Mouse (Mus musculus): ENCODE data around the gene Nrxn3. TPM values are rescaled to one million over a fixed set of nuclear protein-coding genes. Genes with fewer than 3 reads are reported as not detected.

Nrxn3 gene
- polyA plus RNA-seq, 1 experiment from 2014 or later, result 42.5 TPM

- no peaks in the 10 kb centered on the region for H3K4me1 ChIP-seq
- no peak overlapping the region for H3K27ac ChIP-seq (replicated peaks)
- no peaks in the 10 kb centered on the region for H3K9me3 ChIP-seq
- WGBS, result 38% methylated on average over 8 of the region's 8 CpGs
- no peaks in the 10 kb centered on the region for H3K36me3 ChIP-seq
- no peak for ATAC-seq (ENCODE audit: low FRiP score, low read depth)
- no peak overlapping the region for H3K4me2 ChIP-seq (replicated peaks)
- H3K4me3 ChIP-seq, result no peak overlapping the region
- no peaks in the 10 kb centered on the region for H3K27me3 ChIP-seq
- no peak overlapping the region for H3K9ac ChIP-seq (replicated peaks)
Measured at GRCm38 (mm10) chr12:89719194-89720080, 996.8 kb downstream of the Nrxn3 start.

- WGBS, result 82% methylated on average over 3 of the region's 3 CpGs
- no peak for ATAC-seq (ENCODE audit: low FRiP score, low read depth)
- Histone ChIP-seq H3K27ac (replicated peaks) (no peak overlapping the region), H3K4me2 (replicated peaks) (no peak overlapping the region), H3K4me1 (no peaks in the 10 kb centered on the region), H3K9me3 (no peaks in the 10 kb centered on the region), H3K36me3 (no peaks in the 10 kb centered on the region), H3K9ac (replicated peaks) (no peak overlapping the region), H3K27me3 (no peaks in the 10 kb centered on the region), H3K4me3 (no peak overlapping the region)
Measured at GRCm38 (mm10) chr12:89720945-89721344, 998.3 kb downstream of the Nrxn3 start.

- 91% methylated on average over 14 of the region's 14 CpGs for WGBS
- Histone ChIP-seq H3K27ac (replicated peaks) (no peak overlapping the region), H3K9ac (replicated peaks) (no peak overlapping the region), H3K27me3 (no peaks in the 10 kb centered on the region), H3K4me1 (no peaks in the 10 kb centered on the region), H3K36me3 (no peaks in the 10 kb centered on the region), H3K9me3 (no peaks in the 10 kb centered on the region), H3K4me2 (replicated peaks) (no peak overlapping the region), H3K4me3 (no peak overlapping the region)
- ATAC-seq (ENCODE audit: low FRiP score, low read depth), result no peak
Measured at GRCm38 (mm10) chr12:89722462-89722861, 999.8 kb downstream of the Nrxn3 start.

- no peaks in the 10 kb centered on the region for H3K36me3 ChIP-seq
- 47% methylated on average over 3 of the region's 3 CpGs for WGBS
- no peaks in the 10 kb centered on the region for H3K27me3 ChIP-seq
- H3K27ac ChIP-seq (replicated peaks), result no peak overlapping the region
- no peak for ATAC-seq (ENCODE audit: low FRiP score, low read depth)
- no peak overlapping the region for H3K9ac ChIP-seq (replicated peaks)
- no peak overlapping the region for H3K4me3 ChIP-seq
- H3K4me2 ChIP-seq (replicated peaks), result no peak overlapping the region
- no peaks in the 10 kb centered on the region for H3K4me1 ChIP-seq
- H3K9me3 ChIP-seq, result no peaks in the 10 kb centered on the region
Measured at GRCm38 (mm10) chr12:89724048-89724447, 1001.4 kb downstream of the Nrxn3 start.

GRCm38 (mm10) chr12:89742326-89742725, 1019.6 kb downstream of the Nrxn3 start:
- Histone ChIP-seq H3K36me3 (no peaks in the 10 kb centered on the region), H3K4me2 (replicated peaks) (no peak overlapping the region), H3K4me1 (no peaks in the 10 kb centered on the region), H3K27ac (replicated peaks) (no peak overlapping the region), H3K9ac (replicated peaks) (no peak overlapping the region), H3K27me3 (no peaks in the 10 kb centered on the region), H3K4me3 (no peak overlapping the region), H3K9me3 (0 out of 2 replicates have a peak, but pooled peaks cover 3% of the 10 kb centered on the region)
- no peak for ATAC-seq (ENCODE audit: low FRiP score, low read depth)
- WGBS, result 54% methylated on average over 1 of the region's 1 CpGs

- no peak for ATAC-seq (ENCODE audit: low FRiP score, low read depth)
- 0 out of 2 replicates have a peak, but pooled peaks cover 3% of the 10 kb centered on the region for H3K9me3 ChIP-seq
- H3K9ac ChIP-seq (replicated peaks), result no peak overlapping the region
- H3K4me3 ChIP-seq, result no peak overlapping the region
- no peaks in the 10 kb centered on the region for H3K36me3 ChIP-seq
- H3K27me3 ChIP-seq, result no peaks in the 10 kb centered on the region
- WGBS, result 91% methylated on average over 2 of the region's 2 CpGs
- H3K27ac ChIP-seq (replicated peaks), result no peak overlapping the region
- no peaks in the 10 kb centered on the region for H3K4me1 ChIP-seq
- H3K4me2 ChIP-seq (replicated peaks), result no peak overlapping the region
Measured at GRCm38 (mm10) chr12:89742796-89743195, 1020.1 kb downstream of the Nrxn3 start.

GRCm38 (mm10) chr12:89764191-89765082, 1041.8 kb downstream of the Nrxn3 start:
- peak; percentile 90 for ATAC-seq (ENCODE audit: low FRiP score, low read depth)
- Histone ChIP-seq H3K27me3 (no peaks in the 10 kb centered on the region), H3K27ac (replicated peaks) (0 out of 2 replicates have a peak overlapping the region, but pooled peaks have one; percentile 49), H3K9ac (replicated peaks) (no peak overlapping the region), H3K36me3 (no peaks in the 10 kb centered on the region), H3K4me3 (no peak overlapping the region), H3K4me1 (peaks cover 14% of the 10 kb centered on the region), H3K9me3 (no peaks in the 10 kb centered on the region), H3K4me2 (replicated peaks) (peak overlapping the region; percentile 17; the same call in 1 of the 2 replicates)
- 48% methylated on average over 10 of the region's 10 CpGs for WGBS

GRCm38 (mm10) chr12:89765179-89765578, 1042.5 kb downstream of the Nrxn3 start:
- no peak overlapping the region for H3K9ac ChIP-seq (replicated peaks)
- no peak overlapping the region for H3K4me2 ChIP-seq (replicated peaks)
- H3K27me3 ChIP-seq, result no peaks in the 10 kb centered on the region
- ATAC-seq (ENCODE audit: low FRiP score, low read depth), result 0 out of 2 replicates have a peak, but pooled peaks have one; percentile 20
- H3K4me3 ChIP-seq, result no peak overlapping the region
- peaks cover 14% of the 10 kb centered on the region for H3K4me1 ChIP-seq
- 43% methylated on average over 2 of the region's 2 CpGs for WGBS
- H3K36me3 ChIP-seq, result no peaks in the 10 kb centered on the region
- H3K27ac ChIP-seq (replicated peaks), result no peak overlapping the region
- H3K9me3 ChIP-seq, result no peaks in the 10 kb centered on the region

- Histone ChIP-seq H3K27ac (replicated peaks) (no peak overlapping the region), H3K4me2 (replicated peaks) (no peak overlapping the region), H3K27me3 (no peaks in the 10 kb centered on the region), H3K4me3 (no peak overlapping the region), H3K9ac (replicated peaks) (no peak overlapping the region), H3K9me3 (no peaks in the 10 kb centered on the region), H3K4me1 (no peaks in the 10 kb centered on the region), H3K36me3 (no peaks in the 10 kb centered on the region)
- no peak for ATAC-seq (ENCODE audit: low FRiP score, low read depth)
- 84% methylated on average over 3 of the region's 3 CpGs for WGBS
Measured at GRCm38 (mm10) chr12:89788794-89789193, 1066.1 kb downstream of the Nrxn3 start.

GRCm38 (mm10) chr12:89789981-89790380, 1067.3 kb downstream of the Nrxn3 start:
- H3K27me3 ChIP-seq, result no peaks in the 10 kb centered on the region
- H3K27ac ChIP-seq (replicated peaks), result no peak overlapping the region
- H3K9me3 ChIP-seq, result no peaks in the 10 kb centered on the region
- no peak overlapping the region for H3K4me3 ChIP-seq
- no peak overlapping the region for H3K9ac ChIP-seq (replicated peaks)
- no peaks in the 10 kb centered on the region for H3K4me1 ChIP-seq
- WGBS, result 81% methylated on average over 1 of the region's 1 CpGs
- no peak for ATAC-seq (ENCODE audit: low FRiP score, low read depth)
- no peak overlapping the region for H3K4me2 ChIP-seq (replicated peaks)
- H3K36me3 ChIP-seq, result no peaks in the 10 kb centered on the region

- Histone ChIP-seq H3K36me3 (no peaks in the 10 kb centered on the region), H3K4me1 (no peaks in the 10 kb centered on the region), H3K9ac (replicated peaks) (no peak overlapping the region), H3K4me3 (no peak overlapping the region), H3K4me2 (replicated peaks) (no peak overlapping the region), H3K27me3 (no peaks in the 10 kb centered on the region), H3K9me3 (no peaks in the 10 kb centered on the region), H3K27ac (replicated peaks) (no peak overlapping the region)
- whole genome bisulfite sequencing, result 86% methylated on average over 3 of the region's 3 CpGs
- no peak for ATAC-seq (ENCODE audit: low FRiP score, low read depth)
Measured at GRCm38 (mm10) chr12:89791829-89792228, 1069.2 kb downstream of the Nrxn3 start.

- 91% methylated on average over 6 of the region's 6 CpGs for WGBS
- ATAC-seq (ENCODE audit: low FRiP score, low read depth), result no peak
- no peak overlapping the region for H3K4me2 ChIP-seq (replicated peaks)
Measured at GRCm38 (mm10) chr12:89794741-89795140, 1072.1 kb downstream of the Nrxn3 start.

More at GRCm38 (mm10) chr12:89794741-89795140, 1072.1 kb downstream of the Nrxn3 start:
- no peak overlapping the region for H3K27ac ChIP-seq (replicated peaks)
- H3K4me3 ChIP-seq, result no peak overlapping the region
- no peak overlapping the region for H3K9ac ChIP-seq (replicated peaks)
- no peaks in the 10 kb centered on the region for H3K36me3 ChIP-seq
- no peaks in the 10 kb centered on the region for H3K4me1 ChIP-seq
- no peaks in the 10 kb centered on the region for H3K9me3 ChIP-seq
- H3K27me3 ChIP-seq, result no peaks in the 10 kb centered on the region

Measured in midbrain, embryonic 12.5 days (tissue).